Mouse (Mus musculus) left cerebral cortex, postnatal 4 days (tissue): Measurements from ENCODE around the gene St6galnac3. TPM values are rescaled to one million over a fixed set of nuclear protein-coding genes. Genes with fewer than 3 reads are reported as not detected.
"Not testable (repeated sequence)": the region's sequence is repeated elsewhere in the genome, so short reads cannot be mapped to it uniquely, and the experiment has no call there.

Experiments used
- DNase-seq: peaks from one replicate; pipeline ENCODE4 v3.0.0-alpha.2; 2022
- intact Hi-C: fragments of 180-260 bp; cut with DNase I; formaldehyde crosslinking; loops from one replicate; pipeline ENCODE4 v1.15.1; 2025
- total RNA-seq, 2 experiments: library from RNA; stranded (reverse); gene quantifications; 2 replicates each; pipeline ENCODE4 v1.2.3; 2021

The St6galnac3 gene
- total RNA-seq, 2 experiments from 2014 or later: 20.4 to 21.2 TPM

- no peak for DNase-seq
- intact Hi-C loops: no loop called here
Observed at GRCm38 (mm10) chr3:153429840-153430239, 295.1 kb downstream of the St6galnac3 start.

- DNase-seq: no peak
- intact Hi-C loops: no loop called here
Observed at GRCm38 (mm10) chr3:153421918-153422290, 303.1 kb downstream of the St6galnac3 start.

DNA sequence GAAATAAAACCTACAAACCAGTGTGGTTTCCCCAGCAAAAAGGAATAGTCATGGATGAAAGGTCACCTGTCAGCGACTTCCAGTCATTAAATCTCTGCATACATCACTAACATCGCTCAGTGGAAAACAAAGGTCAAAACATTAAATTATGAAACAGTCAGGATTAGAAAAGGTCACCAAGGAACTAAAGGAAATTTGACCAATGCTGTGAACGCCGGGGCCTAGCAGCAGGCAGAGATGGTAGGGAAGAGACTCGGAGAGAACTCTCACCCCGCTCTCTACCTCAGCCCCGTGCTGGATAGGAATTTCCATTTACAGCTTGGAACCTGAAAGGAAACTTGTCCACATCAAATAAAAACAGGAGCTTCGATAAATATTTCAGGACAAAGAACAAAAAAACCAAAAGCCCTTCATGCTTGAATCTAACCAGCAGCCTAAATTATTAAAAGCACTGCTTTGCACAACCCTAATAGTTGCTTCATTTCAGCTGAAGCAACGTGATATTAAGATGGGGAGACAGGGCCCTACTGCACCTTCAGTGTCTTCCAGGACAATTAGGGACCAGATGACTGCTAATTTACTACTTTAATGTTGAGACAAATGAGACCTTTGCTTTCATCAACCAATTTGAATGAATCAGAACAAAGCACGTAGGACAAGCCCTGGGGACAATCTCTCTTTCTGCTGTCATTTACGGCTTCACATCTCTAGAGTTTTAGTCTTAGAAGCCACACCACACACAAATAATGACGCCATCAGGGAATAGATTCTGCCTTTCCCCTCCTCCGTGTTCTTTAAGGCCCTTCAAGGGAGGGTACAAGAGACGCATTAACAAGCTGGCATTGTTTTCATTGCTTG is 303.7 kb downstream of the St6galnac3 start:
- intact Hi-C loops: no loop called here
- no peak for DNase-seq

GRCm38 (mm10) chr3:153419331-153419730 is 305.6 kb downstream of the St6galnac3 start:
- no peak for DNase-seq

GRCm38 (mm10) chr3:153417001-153417400 is 308.0 kb downstream of the St6galnac3 start:
- intact Hi-C loops: no loop called here
- DNase-seq: no peak

More at GRCm38 (mm10) chr3:153419331-153419730, 305.6 kb downstream of the St6galnac3 start:
- intact Hi-C loops: no loop called here

- DNase-seq: no peak
- intact Hi-C loops: no loop called here
Observed at GRCm38 (mm10) chr3:153416383-153416782, 308.6 kb downstream of the St6galnac3 start.

DNA sequence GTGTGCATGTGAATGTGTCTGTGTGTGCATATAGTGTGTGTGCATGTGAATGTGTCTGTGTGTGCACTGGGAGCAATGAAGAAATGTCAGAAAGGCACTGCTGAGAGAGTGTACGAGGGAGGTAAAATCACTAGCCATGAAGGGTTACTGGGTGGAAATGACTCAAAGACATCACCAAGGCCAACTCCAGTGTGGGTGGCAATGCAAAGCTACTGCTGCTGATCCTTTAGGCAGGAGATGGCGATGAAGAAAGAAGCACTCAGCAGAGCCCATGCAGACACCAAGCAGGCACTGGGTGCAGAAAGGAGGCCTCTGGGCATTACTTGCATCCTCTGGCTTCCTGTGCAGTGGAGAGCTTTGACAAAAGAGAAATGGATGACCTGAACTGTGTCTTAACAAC is 310.8 kb downstream of the St6galnac3 start:
- intact Hi-C loops: no loop called here
- no peak for DNase-seq

GRCm38 (mm10) chr3:153409286-153409685 is 315.7 kb downstream of the St6galnac3 start:
- intact Hi-C loops: no loop called here
- DNase-seq: no peak

DNA sequence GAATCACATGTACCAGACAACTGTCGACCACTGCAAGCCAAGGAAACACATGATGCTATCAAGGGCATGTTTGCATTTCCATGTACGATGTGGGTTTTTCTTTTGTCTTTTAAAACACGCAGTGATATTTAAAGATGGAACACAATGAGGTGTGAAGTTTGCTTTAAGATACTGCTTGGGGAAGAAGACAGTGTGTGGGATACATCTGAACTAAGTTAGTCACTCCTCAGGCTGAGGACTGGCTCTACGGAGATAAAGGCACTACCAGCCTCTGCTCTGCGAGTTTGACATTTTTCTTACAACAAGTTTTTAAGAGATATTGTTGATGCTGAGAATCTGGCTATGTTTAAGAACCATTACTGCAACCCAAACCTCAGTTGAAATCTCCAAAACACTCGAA is 316.6 kb downstream of the St6galnac3 start:
- intact Hi-C loops: no loop called here
- DNase-seq: no peak

GRCm38 (mm10) chr3:153407698-153408097 is 317.3 kb downstream of the St6galnac3 start:
- intact Hi-C loops: no loop called here
- DNase-seq: no peak

DNA sequence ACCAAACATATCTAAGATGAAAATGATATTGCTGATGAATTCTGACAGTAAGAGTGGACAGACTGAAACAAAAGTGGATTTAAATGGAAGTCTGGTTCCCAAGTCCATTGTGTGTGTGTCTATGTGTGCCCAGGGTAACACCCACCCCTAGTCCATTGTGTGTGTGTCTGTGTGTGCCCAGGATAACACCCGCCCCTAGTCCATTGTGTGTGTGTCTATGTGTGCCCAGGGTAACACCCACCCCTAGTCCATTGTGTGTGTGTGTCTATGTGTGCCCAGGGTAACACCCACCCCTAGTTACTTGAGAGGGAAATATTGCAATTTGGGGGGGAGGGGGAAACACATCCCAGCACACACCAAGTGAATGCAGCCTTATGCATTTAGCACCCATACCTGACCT is 318.1 kb downstream of the St6galnac3 start:
- intact Hi-C loops: no loop called here
- no peak for DNase-seq

- DNase-seq: no peak
- intact Hi-C loops: no loop called here
Observed at GRCm38 (mm10) chr3:153406220-153406619, 318.8 kb downstream of the St6galnac3 start.

DNA sequence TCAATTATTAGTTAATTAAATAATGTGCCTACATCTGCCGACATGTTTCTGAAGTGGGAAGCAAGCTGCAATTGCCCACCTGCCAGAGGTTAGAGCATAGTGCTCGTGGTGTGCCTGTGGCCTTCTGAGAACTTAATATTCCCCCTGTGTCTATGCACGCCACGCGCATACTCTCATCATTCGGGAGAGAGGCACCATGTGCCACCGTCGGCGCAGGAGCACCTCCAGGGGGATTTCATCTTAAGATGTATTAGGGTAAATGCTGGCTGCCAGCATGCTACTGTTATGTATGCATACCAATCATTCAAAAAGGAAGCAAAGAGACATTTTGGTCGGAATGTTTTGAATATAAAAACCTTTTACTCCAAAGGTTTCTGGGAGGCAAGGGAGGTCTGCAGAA is 319.3 kb downstream of the St6galnac3 start:
- intact Hi-C loops: no loop called here
- no peak for DNase-seq

DNA sequence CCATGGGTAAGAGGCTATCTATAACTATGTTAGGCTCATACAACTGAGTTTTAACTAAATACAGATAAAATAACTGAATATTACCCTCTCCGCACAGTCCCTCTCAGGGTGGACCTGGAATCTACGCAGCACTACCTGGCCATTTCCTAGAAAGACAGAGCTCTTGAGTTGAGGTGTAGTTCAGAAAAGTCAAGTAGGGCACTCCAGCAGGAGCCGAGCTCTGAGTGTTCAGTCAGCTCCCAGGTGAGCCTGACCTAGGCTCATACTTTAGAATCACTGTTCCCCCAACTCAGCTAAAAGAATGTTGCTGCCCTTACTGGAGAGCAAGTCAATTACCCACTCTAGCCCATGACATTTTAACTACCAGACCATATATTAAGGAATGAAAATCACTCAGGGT is 324.7 kb downstream of the St6galnac3 start:
- DNase-seq: no peak
- intact Hi-C loops: no loop called here

DNA sequence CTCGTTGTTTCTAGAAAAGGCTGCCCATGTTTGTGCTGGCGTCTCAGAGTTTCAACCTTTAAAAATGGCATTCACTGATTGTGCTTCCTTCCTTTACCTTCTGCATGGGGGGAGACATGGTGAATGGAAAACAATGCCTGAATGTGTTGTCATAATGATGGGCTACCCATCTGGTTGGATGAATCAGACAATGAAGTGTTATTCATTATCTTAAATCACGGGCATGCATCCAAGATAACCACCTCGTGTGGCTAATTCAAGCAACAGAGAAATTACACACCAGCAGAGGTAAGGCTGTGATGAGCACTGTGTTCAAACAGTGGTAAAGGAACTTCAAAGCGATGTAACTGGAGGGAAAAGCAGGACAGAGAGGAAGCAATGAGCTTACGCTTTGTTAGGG is 325.4 kb downstream of the St6galnac3 start:
- intact Hi-C loops: no loop called here
- DNase-seq: no peak

- intact Hi-C loops: no loop called here
- DNase-seq: no peak
Observed at GRCm38 (mm10) chr3:153397726-153398125, 327.2 kb downstream of the St6galnac3 start.

- intact Hi-C loops: no loop called here
- DNase-seq: no peak
Observed at GRCm38 (mm10) chr3:153396375-153397068, 328.5 kb downstream of the St6galnac3 start.

GRCm38 (mm10) chr3:153395351-153395750 is 329.6 kb downstream of the St6galnac3 start:
- intact Hi-C loops: no loop called here
- no peak for DNase-seq

DNA sequence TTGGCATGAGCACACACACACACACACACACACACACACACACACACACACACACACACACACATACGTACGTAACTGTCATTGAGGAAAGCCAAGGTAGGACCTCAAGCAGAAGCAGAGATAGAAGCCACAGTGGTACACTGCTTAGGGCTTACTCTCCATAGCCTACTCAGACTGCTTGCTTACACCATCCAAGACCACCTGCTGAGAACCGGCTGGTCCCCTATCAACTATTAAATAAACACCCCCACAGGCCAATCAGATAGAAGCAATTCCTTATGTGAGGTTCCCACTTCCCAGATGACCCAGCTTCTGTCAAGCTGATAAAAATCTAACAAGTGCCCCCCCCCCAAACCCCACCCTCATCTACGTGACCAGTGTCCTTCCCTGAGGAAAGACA is 330.2 kb downstream of the St6galnac3 start:
- intact Hi-C loops: no loop called here
- peak; percentile 23 for DNase-seq

- DNase-seq: no peak
- intact Hi-C loops: no loop called here
Observed at GRCm38 (mm10) chr3:153394224-153394623, 330.8 kb downstream of the St6galnac3 start.

DNA sequence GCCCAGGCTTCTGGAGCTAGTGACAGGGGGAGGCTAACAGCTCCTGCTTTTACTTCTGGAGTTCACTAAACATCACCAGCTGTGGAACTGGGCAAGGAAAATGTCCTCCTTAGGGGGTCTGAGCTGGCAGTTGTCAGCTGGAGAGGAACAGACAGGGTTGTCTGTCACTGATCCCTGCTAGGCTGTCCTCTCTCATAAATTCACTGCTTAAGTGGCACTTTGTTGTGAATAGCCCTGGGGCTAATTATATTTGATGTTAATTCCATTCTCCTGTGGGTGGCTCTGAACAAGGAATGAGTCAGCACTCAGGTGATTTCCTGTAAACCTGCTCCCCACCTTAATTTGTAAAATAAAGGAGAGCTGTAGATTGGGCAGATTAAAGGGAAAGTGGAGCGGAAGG is 333.5 kb downstream of the St6galnac3 start:
- intact Hi-C loops: not testable (repeated sequence)

DNA sequence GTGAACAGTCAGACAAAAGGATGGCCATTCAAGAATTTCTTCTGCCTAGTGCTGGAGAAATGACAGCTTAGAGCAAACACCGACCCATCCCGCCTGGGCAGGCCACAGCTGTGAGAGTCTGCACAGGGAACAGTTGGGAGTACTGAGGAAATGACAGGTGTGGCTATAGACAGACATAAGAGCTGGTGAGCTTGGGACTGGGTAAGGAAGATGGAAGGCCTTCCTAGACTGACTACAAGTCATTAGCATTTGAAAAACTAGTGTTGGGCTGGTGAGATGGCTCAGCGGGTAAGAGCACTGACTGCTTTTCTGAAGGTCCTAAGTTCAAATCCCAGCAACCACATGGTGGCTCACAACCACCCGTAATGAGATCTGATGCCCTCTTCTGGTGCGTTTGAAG is 340.3 kb downstream of the St6galnac3 start:
- intact Hi-C loops: not testable (repeated sequence)

More for the DNA sequence above, 333.5 kb downstream of the St6galnac3 start:
- not testable (repeated sequence) for DNase-seq

More for the DNA sequence above, 340.3 kb downstream of the St6galnac3 start:
- DNase-seq: not testable (repeated sequence)
